Mouse (Mus musculus): ENCODE data around the gene Slc16a6. TPM values are rescaled to one million over a fixed set of nuclear protein-coding genes. Genes with fewer than 3 reads are reported as not detected.

Slc16a6 gene
- polyA plus RNA-seq, 1 experiment = 7.2 TPM

DNA sequence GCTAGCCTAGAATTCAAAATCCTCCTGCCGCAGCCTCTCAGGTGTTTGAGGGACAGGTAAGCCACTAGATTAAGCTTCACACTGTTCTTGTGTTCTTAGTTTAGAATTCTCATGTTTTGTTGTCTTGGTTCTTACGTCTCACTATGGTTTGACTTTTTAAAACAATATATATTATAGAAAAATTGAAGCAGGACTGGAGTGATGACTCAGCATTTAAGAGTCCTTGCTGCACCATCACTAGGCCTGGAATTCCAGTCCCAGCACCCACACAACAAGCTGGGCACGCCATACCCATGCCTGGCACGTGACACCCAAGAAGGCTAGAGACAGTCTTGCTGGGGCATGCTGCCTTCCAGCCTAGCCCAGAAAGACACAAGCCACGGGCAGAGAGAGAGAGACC lies 67.0 kb downstream of the Slc16a6 start:
- Histone ChIP-seq H3K4me3 (ENCODE audit: insufficient read depth, low read length) (no peak overlapping the region), H3K27ac (ENCODE audit: insufficient read depth, low read length) (no peak overlapping the region), H3K4me1 (ENCODE audit: control insufficient read depth, insufficient read depth, low read length) (no peaks in the 10 kb centered on the region)
- TF ChIP-seq CTCF (IDR thresholded peaks at IDR 0.05; ENCODE audit: extremely low read depth, insufficient read depth, low read length) = no peak
- TF ChIP-seq POLR2A (IDR thresholded peaks at IDR 0.05; ENCODE audit: extremely low read depth, insufficient read depth, low read length) = no peak

Other genes starting within 250 kb of the Slc16a6 start
- gene Rgs9, start 175.5 kb downstream of the Slc16a6 start, polyA plus RNA-seq (2012; rRNA removed) = 12.5 and 57.8 TPM in 2 replicates
- 35.5 and 37.0 TPM in 2 replicates for gene Gna13, start 110.8 kb downstream of the Slc16a6 start, polyA plus RNA-seq (2012; rRNA removed)
- 0.04 and 0.06 TPM in 2 replicates for gene 9930022D16Rik, start 59.7 kb downstream of the Slc16a6 start, polyA plus RNA-seq (2012; rRNA removed)
- gene Amz2, start 47.7 kb downstream of the Slc16a6 start, polyA plus RNA-seq (2012; rRNA removed) = 59.5 and 65.9 TPM in 2 replicates
- gene Arsg, start 224 bp downstream of the Slc16a6 start, polyA plus RNA-seq (2012; rRNA removed) = 23.2 and 26.8 TPM in 2 replicates
- gene Wipi1, start 138.4 kb upstream of the Slc16a6 start, polyA plus RNA-seq (2012; rRNA removed) = 19.6 and 20.2 TPM in 2 replicates
- gene Prkar1a, start 175.8 kb upstream of the Slc16a6 start, polyA plus RNA-seq (2012; rRNA removed) = 415 and 426 TPM in 2 replicates
- 22.5 and 24.6 TPM in 2 replicates for gene Fam20a, start 248.7 kb upstream of the Slc16a6 start, polyA plus RNA-seq (2012; rRNA removed)

All from cortical plate, adult 2 months (tissue).